ENCODE assay signal across 8 mouse cellular contexts in the genomic region with DNA sequence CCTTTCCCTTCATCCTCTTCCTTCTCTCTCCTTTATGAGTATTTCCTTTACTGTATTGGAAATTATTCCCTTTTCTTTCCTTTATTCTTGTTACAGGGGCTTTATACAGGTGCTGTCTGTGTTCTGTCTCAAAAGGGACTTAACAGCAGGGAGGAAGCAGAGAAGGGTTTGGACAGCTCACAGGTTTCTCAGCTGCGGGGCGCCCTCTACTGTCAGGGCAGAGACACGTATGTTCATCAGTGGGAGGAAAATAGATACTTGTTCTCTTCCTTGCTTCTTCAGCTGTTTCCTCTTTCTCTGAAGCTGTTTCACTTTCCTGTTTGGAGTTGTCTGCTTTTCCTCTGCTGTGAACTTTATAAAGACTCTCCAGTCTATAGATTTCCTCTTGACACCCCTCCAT. TPM values are rescaled to one million over a fixed set of nuclear protein-coding genes. Genes with fewer than 3 reads are reported as not detected.
DNase-seq lines count a peak whose midpoint lies in the region; ATAC-seq and TF ChIP-seq lines count a peak whose summit lies in the region.

No protein-coding gene starts in this region.

- H3K9ac ChIP-seq in stomach, postnatal 0 days (ENCODE audit: low read length), result no peak overlapping the region

- no peaks in the 10 kb centered on the region for H3K9me3 ChIP-seq in stomach, postnatal 0 days (ENCODE audit: control insufficient read depth, low read length)
- no peaks in the 10 kb centered on the region for H3K9me3 ChIP-seq in hindbrain, embryonic 10.5 days

- H3K4me2 ChIP-seq in stomach, postnatal 0 days (replicated peaks; ENCODE audit: low read depth), result no peak overlapping the region

- H3K27me3 ChIP-seq in stomach, postnatal 0 days (ENCODE audit: control insufficient read depth, insufficient read depth, low read length), result no peaks in the 10 kb centered on the region
- H3K27me3 ChIP-seq in hindbrain, embryonic 10.5 days (ENCODE audit: insufficient read depth, poor library complexity, severe bottlenecking), result no peaks in the 10 kb centered on the region

- TF ChIP-seq EP300 in stomach, postnatal 0 days (optimal IDR thresholded peaks at IDR 0.05), result no peak

- no peak overlapping the region for H3K27ac ChIP-seq in gastrocnemius, adult 2 months
- H3K27ac ChIP-seq in stomach, postnatal 0 days (replicated peaks), result no peak overlapping the region
- H3K27ac ChIP-seq in hindbrain, embryonic 10.5 days, result no peak overlapping the region

- TF ChIP-seq CTCF in gastrocnemius, adult 2 months (IDR thresholded peaks at IDR 0.05), result peak; percentile 77
- peak; percentile 63 for TF ChIP-seq CTCF in stomach, postnatal 0 days (IDR thresholded peaks at IDR 0.05; ENCODE audit: low read depth)

- DNase-seq in gastrocnemius, adult 2 months, result peak; percentile 80
- no peak for DNase-seq in gastrocnemius, postnatal 36 days
- peak; percentile 11 to 28 for DNase-seq in spleen, adult 18-20 months
- no peak for DNase-seq in spleen, adult 12 weeks (ENCODE audit: low spot score)
- peak; percentile 19 to 34 for DNase-seq in heart, postnatal 10 days
- peak; percentile 28 for DNase-seq in stomach, postnatal 0 days (ENCODE audit: low spot score)
- no peak for DNase-seq in hindbrain, embryonic 10.5 days (ENCODE audit: low spot score)

- H3K4me3 ChIP-seq in gastrocnemius, adult 2 months, result no peak overlapping the region
- no peak overlapping the region for H3K4me3 ChIP-seq in stomach, postnatal 0 days (ENCODE audit: low read depth, low read length)
- H3K4me3 ChIP-seq in hindbrain, embryonic 10.5 days, result no peak overlapping the region

- H3K36me3 ChIP-seq in stomach, postnatal 0 days (ENCODE audit: control insufficient read depth, insufficient read depth, low read length), result no peaks in the 10 kb centered on the region
- H3K36me3 ChIP-seq in hindbrain, embryonic 10.5 days, result no peaks in the 10 kb centered on the region

- intact Hi-C loops in gastrocnemius, adult 2 months (cut with DNase I), result loop anchor here (1.0 kb wide), 1 partner anchor 160 kb away; no protein-coding TSS in a partner anchor
- intact Hi-C loops in gastrocnemius, postnatal 36 days (cut with DNase I), result loop anchor here (5.0 kb wide), 2 partner anchors 156 to 169 kb away; no protein-coding TSS in a partner anchor
- intact Hi-C loops in heart, postnatal 10 days (cut with DNase I), result no loop called here

- H3K4me1 ChIP-seq in stomach, postnatal 0 days (replicated peaks; ENCODE audit: control insufficient read depth, insufficient read depth), result no peaks in the 10 kb centered on the region
- no peaks in the 10 kb centered on the region for H3K4me1 ChIP-seq in hindbrain, embryonic 10.5 days (replicated peaks)

- 81% methylated on average over 3 of the region's 3 CpGs for WGBS in stomach, postnatal 0 days
- WGBS in hindbrain, embryonic 10.5 days, result 84% methylated on average over 3 of the region's 3 CpGs

- ATAC-seq in stomach, postnatal 0 days (ENCODE audit: low FRiP score, low TSS enrichment), result no peak
- ATAC-seq in erythroid progenitor cell, adult 5-6 weeks (replicated peaks; ENCODE audit: low FRiP score, poor library complexity, severe bottlenecking), result no peak

RNA-seq across cellular contexts. Expression of a gene that starts 28.1 kb away (rescaled TPM):
- total RNA-seq in gastrocnemius, adult 2 months (2021), result 10 to 100 TPM in 1 of 2 experiments, 1 to 10 TPM in 1; 3.0 to 11.2 TPM
- 10 to 100 TPM in 1 of 2 experiments, 1 to 10 TPM in 1; 5.8 to 20.0 TPM for total RNA-seq in gastrocnemius, postnatal 36 days (2021)
- under 1 TPM; 0.12 to 0.67 TPM for total RNA-seq in heart, postnatal 10 days (2021)
- polyA plus RNA-seq in stomach, postnatal 0 days (2015; fragmentation: Nextera tagmentation; extraction: Ambion mirVana), result 0.45 and 0.57 TPM in 2 replicates
- not detected in 2 replicates for total RNA-seq in erythroid progenitor cell, adult 5-6 weeks (2015; ENCODE audit: low replicate concordance)
- not detected in 2 replicates for total RNA-seq in erythroid progenitor cell, adult 5-6 weeks (2017; ENCODE audit: low replicate concordance)
- 0.47 and 0.50 TPM in 2 replicates for polyA plus RNA-seq in hindbrain, embryonic 10.5 days (2016; fragmentation: Nextera tagmentation; extraction: Ambion mirVana)

Comparison
In these comparisons a context has a peak if more than half of its experiments do, and no peak if none do; other contexts are left out.
1. DNase-seq: peak in gastrocnemius, adult 2 months (single experiment), spleen, adult 18-20 months (2 of 2), heart, postnatal 10 days (2 of 2) and stomach, postnatal 0 days (single experiment); none in gastrocnemius, postnatal 36 days (0 of 2), spleen, adult 12 weeks (single experiment) and hindbrain, embryonic 10.5 days (single experiment).